Mouse (Mus musculus) embryonic facial prominence, embryonic 11.5 days (tissue): ENCODE data around the gene Oaz3. TPM values are rescaled to one million over a fixed set of nuclear protein-coding genes. Genes with fewer than 3 reads are reported as not detected.
A peak's percentile ranks its signal among the peaks of the same experiment; 100 is the strongest.

Experiments used
- ATAC-seq: fragments of 200-750 bp; cut with Nextera tagmentation; replicated peaks from 2 replicates; pipeline ENCODE4 v1.8.0; 2017; ENCODE audit warnings: low read depth; ENCODE audit not compliant: insufficient number of reproducible peaks, low FRiP score, low TSS enrichment
- DNase-seq: peaks from one replicate; pipeline ENCODE4 v3.0.0-alpha.2; 2015; ENCODE audit warnings: low spot score
- H3K27ac ChIP-seq: fragments of 300-500 bp; sonication (generic); replicated peaks from 2 replicates; pipeline ENCODE4 v1.5.1; 2014; ENCODE audit warnings: mild to moderate bottlenecking, low read depth, low read length, control low read depth
- H3K27me3 ChIP-seq: fragments of 300-500 bp; sonication (generic); 2 replicates; pipeline ENCODE4 v1.6.1; 2014; ENCODE audit warnings: mild to moderate bottlenecking, low read length, moderate library complexity, mixed read lengths; ENCODE audit not compliant: control insufficient read depth, insufficient read depth
- H3K36me3 ChIP-seq: fragments of 300-500 bp; sonication (generic); replicated peaks from 2 replicates; pipeline ENCODE4 v1.6.1; 2014; ENCODE audit warnings: low read depth, mild to moderate bottlenecking, low read length, moderate library complexity, mixed read lengths; ENCODE audit not compliant: control insufficient read depth, insufficient read depth
- H3K4me1 ChIP-seq: fragments of 300-500 bp; sonication (generic); 2 replicates; pipeline ENCODE4 v1.6.1; 2014; ENCODE audit warnings: low read length, mixed read lengths; ENCODE audit not compliant: control insufficient read depth, insufficient read depth
- H3K4me2 ChIP-seq: fragments of 300-500 bp; sonication (generic); 2 replicates; pipeline ENCODE4 v1.6.1; 2014; ENCODE audit warnings: low read depth, mild to moderate bottlenecking, control low read depth, low read length, moderate library complexity
- H3K4me3 ChIP-seq: fragments of 300-500 bp; sonication (generic); 2 replicates; pipeline ENCODE4 v1.5.1; 2014; ENCODE audit warnings: low read depth, low read length, control low read depth
- H3K9ac ChIP-seq: fragments of 300-500 bp; sonication (generic); replicated peaks from 2 replicates; pipeline ENCODE4 v1.6.1; 2014; ENCODE audit warnings: mild to moderate bottlenecking, control low read depth, low read length
- H3K9me3 ChIP-seq: fragments of 300-500 bp; sonication (generic); replicated peaks from 2 replicates; pipeline ENCODE4 v1.6.1; 2016; ENCODE audit warnings: mild to moderate bottlenecking, low read length, inconsistent platforms, mixed read lengths; ENCODE audit not compliant: control insufficient read depth
- WGBS: fragments of 180-500 bp; shearing (Covaris S2); extraction: QIAGEN DNeasy Blood & Tissue Kit; methylation state at CpG from one replicate; pipeline ENCODE4 v1.1.7; 2014; 5-methylcytosine and 5-hydroxymethylcytosine counted together
- polyA plus RNA-seq: library from polyadenylated mRNA; unstranded; fragments of >200 nt; fragmentation: Nextera tagmentation; extraction: Ambion mirVana; gene quantifications from 2 replicates; pipeline ENCODE4 v1.2.1, GENCODE M21; 2014

Gene Oaz3
- polyA plus RNA-seq = 0.14 TPM in 1 of 2 replicates, not detected in the other

DNA sequence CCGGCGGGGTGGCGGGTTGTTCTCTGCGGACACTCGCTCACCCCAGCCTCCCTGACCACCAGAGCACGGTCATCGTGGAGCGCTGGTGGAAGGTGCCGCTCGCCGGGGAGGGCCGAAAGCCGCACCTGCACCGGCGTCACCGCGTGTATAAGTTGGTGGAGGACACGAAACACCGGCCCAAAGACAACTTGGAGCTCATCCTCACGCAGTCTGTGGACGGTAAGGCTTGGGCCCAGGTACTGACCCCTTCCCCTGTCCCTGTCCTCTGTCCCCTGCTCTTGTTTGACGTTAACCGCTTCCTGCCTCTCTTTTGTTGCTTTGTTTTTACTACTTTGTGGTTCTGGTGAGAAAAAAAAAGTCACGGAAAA is at the start of gene Oaz3:
Gene Oaz3 (minus strand): TSS at position 319 of the 368 bp plus-strand sequence.
- 1% methylated on average over 24 of the region's 24 CpGs for WGBS
- Histone ChIP-seq H3K4me2 (peak within 1 kb of the TSS; percentile 83), H3K9ac (peak within 1 kb of the TSS; percentile 89), H3K27me3 (no peaks in the 10 kb centered on the region), H3K4me1 (no peaks in the 10 kb centered on the region), H3K4me3 (peak within 1 kb of the TSS; percentile 91), H3K36me3 (peaks cover 8% of the 10 kb centered on the region), H3K9me3 (no peaks in the 10 kb centered on the region), H3K27ac (no peak within 1 kb of the TSS; the same call in 1 of the 2 replicates)
- no peak for DNase-seq
- ATAC-seq = peak; percentile 45

DNA sequence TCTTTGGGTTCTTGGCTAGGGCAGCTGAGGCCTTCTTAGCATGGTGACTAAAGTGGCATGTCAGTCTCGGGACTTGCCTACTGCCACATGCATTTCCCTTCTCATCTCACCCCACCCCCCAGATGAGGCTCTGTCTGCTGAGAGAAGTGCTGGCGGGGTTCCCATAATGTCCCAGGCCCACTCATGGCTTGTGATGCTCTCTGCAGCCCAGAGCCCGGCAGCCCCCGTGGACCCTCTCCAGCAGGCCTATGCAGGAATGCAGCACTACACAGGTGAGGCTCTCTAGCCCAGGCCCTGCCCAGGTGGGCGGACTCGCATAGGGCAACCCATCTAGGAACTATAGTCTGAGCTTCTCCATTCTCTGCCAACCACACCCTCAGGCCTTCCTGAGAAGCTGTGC is 43.9 kb upstream of the Oaz3 start:
- ATAC-seq = no peak

DNA sequence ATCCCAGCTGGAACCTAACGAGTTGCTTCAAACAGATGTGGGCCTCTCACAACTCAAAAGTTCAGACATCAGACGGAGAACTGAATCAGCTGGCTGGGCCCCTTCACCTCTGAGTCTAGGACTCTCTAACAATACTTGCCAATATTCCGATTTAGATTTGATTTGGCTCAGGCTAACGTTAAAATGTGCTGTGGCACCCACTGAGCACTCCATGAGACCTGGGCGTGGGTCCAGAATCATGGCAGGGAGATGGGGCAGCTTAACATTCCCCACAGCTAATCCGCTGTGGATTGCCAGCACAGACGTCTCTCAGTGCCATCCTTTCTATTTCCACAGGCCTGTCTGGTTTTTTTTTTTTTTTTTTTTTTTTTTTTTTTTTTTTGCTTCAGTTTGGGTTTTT is 42.2 kb upstream of the Oaz3 start:
- DNase-seq = no peak
- Histone ChIP-seq H3K27me3 (no peaks in the 10 kb centered on the region), H3K9ac (no peak overlapping the region), H3K4me2 (no peak overlapping the region), H3K36me3 (no peaks in the 10 kb centered on the region), H3K4me3 (no peak overlapping the region), H3K9me3 (no peaks in the 10 kb centered on the region), H3K27ac (no peak overlapping the region), H3K4me1 (no peaks in the 10 kb centered on the region; the same call in 1 of the 2 replicates)
- no peak for ATAC-seq
- 73% methylated on average over 7 of the region's 7 CpGs for WGBS

More for the DNA sequence above, 43.9 kb upstream of the Oaz3 start:
- Histone ChIP-seq H3K4me2 (no peak overlapping the region), H3K36me3 (no peaks in the 10 kb centered on the region), H3K4me3 (no peak overlapping the region), H3K27me3 (no peaks in the 10 kb centered on the region), H3K9ac (no peak overlapping the region), H3K9me3 (no peaks in the 10 kb centered on the region), H3K4me1 (no peaks in the 10 kb centered on the region; the same call in 1 of the 2 replicates), H3K27ac (no peak overlapping the region)
- WGBS = 79% methylated on average over 6 of the region's 6 CpGs
- no peak for DNase-seq

DNA sequence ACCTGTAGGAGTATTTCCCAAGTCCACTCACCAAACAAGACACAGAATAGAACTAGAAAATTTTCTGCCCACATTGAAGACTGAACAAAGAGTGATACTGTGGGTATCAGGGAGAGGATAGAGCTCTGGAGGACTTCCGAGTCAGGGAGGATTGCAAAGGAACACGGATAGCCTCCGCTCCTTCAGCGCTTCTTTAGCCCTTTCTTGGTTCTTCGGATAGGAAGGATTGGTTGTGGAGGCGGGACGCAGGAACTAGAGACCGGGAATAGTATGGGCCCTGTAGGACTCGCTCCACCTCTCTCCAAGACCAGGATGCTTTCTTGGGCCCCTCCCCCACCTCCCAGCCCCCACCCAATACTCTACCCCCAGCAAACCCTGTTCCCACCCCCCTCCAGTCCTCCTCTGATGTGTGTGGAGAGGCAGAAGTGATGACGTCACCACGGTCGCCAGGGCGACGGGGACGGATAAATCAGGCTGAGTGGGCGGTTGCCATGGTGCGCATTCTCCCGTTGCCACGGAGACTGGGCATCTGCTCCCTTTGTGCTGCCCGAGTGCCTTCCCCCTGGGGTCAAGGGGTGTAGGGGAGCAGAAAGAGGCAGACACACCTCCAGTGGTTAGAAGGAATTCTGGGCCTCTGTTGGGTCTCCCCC is 40.2 kb upstream of the Oaz3 start:
- Histone ChIP-seq H3K9ac (no peak overlapping the region), H3K4me1 (no peaks in the 10 kb centered on the region; the same call in 1 of the 2 replicates), H3K27ac (no peak overlapping the region), H3K27me3 (no peaks in the 10 kb centered on the region; the same call in 1 of the 2 replicates), H3K4me3 (no peak overlapping the region), H3K9me3 (no peaks in the 10 kb centered on the region), H3K36me3 (no peaks in the 10 kb centered on the region), H3K4me2 (no peak overlapping the region)
- 15% methylated on average over 20 of the region's 20 CpGs for WGBS
- ATAC-seq = peak; percentile 83
- peak; percentile 86 for DNase-seq

DNA sequence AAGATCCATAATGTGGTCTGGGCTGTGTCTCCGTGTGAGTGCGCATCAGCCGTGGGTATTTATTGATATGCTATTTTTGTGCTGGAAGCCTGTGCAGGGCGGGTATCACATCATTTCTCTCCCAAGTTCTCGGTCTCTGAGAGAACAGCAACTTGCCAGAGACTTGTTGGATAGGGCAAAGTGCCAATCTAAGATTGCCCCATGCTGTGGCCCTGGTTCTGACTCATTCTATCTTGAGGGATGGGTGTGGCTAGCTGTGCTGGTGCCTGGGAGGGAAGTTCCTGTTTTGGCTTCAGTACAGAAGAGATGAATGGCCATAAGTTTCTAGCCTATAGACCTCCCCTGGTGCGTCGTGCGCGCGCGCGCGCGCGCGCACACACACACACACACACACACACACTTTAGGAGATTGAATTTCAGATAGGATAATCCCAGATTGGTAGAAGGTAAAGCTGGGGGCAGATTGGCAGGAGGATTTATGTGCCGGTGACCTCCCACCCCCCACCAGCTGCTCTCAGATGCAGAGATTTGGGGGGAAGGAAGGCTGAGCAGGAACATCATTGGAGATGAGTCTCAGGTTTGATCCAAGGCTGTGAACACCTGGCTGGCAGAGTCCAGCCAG is 39.2 kb upstream of the Oaz3 start:
- no peak overlapping the region for H3K4me3 ChIP-seq
- no peak for DNase-seq
- H3K9me3 ChIP-seq = no peaks in the 10 kb centered on the region
- H3K27me3 ChIP-seq = peaks cover 2% of the 10 kb centered on the region; the same call in 1 of the 2 replicates
- H3K4me2 ChIP-seq = no peak overlapping the region
- H3K9ac ChIP-seq = no peak overlapping the region
- no peaks in the 10 kb centered on the region; the same call in 1 of the 2 replicates for H3K4me1 ChIP-seq
- WGBS = 89% methylated on average over 17 of the region's 17 CpGs
- no peak for ATAC-seq
- no peak overlapping the region for H3K27ac ChIP-seq
- H3K36me3 ChIP-seq = no peaks in the 10 kb centered on the region

DNA sequence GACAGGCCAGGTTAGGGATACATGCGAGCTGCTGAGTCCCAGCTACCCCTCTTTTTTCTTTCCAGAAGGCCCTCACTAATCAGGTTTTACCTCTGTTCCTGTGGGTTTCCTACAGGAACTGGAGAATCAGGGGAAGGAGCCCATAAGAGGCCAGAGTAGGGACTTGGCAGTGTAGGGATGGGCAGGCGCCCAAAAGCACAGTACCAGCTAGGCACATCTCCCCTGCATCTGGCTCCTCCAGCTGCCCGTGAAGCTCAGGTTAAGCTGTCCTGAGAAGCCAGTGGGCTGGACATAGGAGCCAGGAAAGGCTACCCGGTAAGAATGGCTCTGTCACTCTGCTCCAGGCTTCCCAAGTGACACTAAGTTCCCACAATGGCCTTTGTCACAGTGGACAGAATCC is 37.7 kb upstream of the Oaz3 start:
- Histone ChIP-seq H3K9me3 (no peaks in the 10 kb centered on the region), H3K9ac (no peak overlapping the region), H3K4me2 (no peak overlapping the region), H3K27me3 (peaks cover 2% of the 10 kb centered on the region; the same call in 1 of the 2 replicates), H3K27ac (no peak overlapping the region), H3K4me3 (no peak overlapping the region), H3K36me3 (no peaks in the 10 kb centered on the region), H3K4me1 (no peaks in the 10 kb centered on the region; the same call in 1 of the 2 replicates)
- 58% methylated on average over 4 of the region's 4 CpGs for WGBS
- DNase-seq (no peak), ATAC-seq (no peak)

DNA sequence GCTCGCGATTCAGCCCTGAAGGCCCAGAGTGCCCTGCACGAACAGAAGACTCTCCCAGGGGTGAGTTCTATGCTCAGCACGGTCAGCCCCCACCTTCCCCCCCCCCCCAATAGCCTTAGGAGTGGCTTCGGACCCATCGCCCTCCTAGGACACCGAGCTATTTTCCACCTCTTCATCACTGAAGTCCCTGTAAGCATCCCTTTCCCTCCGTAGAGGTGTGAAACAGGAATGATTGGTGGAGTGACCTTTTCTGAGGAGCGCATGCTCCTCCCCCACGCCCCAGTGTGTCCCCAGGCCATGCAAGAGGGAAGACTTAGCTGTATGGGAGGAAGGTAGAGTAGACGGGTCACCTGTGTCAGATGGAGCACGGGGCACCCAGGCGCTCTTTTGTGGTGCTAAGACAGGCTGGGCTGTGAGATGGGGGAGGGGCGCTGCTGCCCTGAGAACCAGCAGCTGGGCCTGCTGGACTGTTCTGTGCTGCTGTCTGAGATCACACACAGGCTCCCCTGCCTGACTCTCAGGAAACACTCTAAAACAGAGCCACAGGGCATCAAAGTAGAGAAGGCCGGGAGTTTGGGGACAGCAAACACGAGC is 36.7 kb upstream of the Oaz3 start, which contains the start of gene Riiad1:
Gene Riiad1 (minus strand): TSS at position 51 of the 594 bp plus-strand sequence.
- WGBS = 8% methylated on average over 16 of the region's 16 CpGs
- H3K27ac ChIP-seq = no peak within 1 kb of the TSS

More for the DNA sequence above, 36.7 kb upstream of the Oaz3 start, which contains the start of gene Riiad1:
- ATAC-seq = no peak
- no peak for DNase-seq
- Histone ChIP-seq H3K27me3 (peaks cover 2% of the 10 kb centered on the region; the same call in 1 of the 2 replicates), H3K9ac (no peak within 1 kb of the TSS), H3K4me2 (peak within 1 kb of the TSS; percentile 25), H3K4me3 (peak within 1 kb of the TSS; percentile 24), H3K36me3 (no peaks in the 10 kb centered on the region), H3K4me1 (no peaks in the 10 kb centered on the region; the same call in 1 of the 2 replicates), H3K9me3 (no peaks in the 10 kb centered on the region)
